Mouse (Mus musculus) CH12.LX (cell line): Measurements from ENCODE around the gene Cbwd1. TPM values are rescaled to one million over a fixed set of nuclear protein-coding genes. Genes with fewer than 3 reads are reported as not detected.
A peak's percentile ranks its signal among the peaks of the same experiment; 100 is the strongest.

Experiments
- DNase-seq: peaks from one replicate; pipeline ENCODE4 v3.0.0-alpha.2; 2013; ENCODE audit errors: extremely low read depth
- H3K27ac ChIP-seq: 2 replicates; pipeline ENCODE4 v1.5.1; 2012; ENCODE audit warnings: low read depth, mild to moderate bottlenecking, control low read depth, moderate library complexity; ENCODE audit not compliant: insufficient read depth
- H3K27me3 ChIP-seq: replicated peaks from 2 replicates; pipeline ENCODE3; 2012; ENCODE audit warnings: inconsistent platforms
- H3K36me3 ChIP-seq, 2 experiments: replicated peaks in 1 of 2; 2 replicates each; pipeline versions ENCODE3 to v1.6.1; 2012; ENCODE audit warnings: inconsistent platforms in 1 of 2, low read length in 1 of 2, mild to moderate bottlenecking in 1 of 2, mixed read lengths in 1 of 2, moderate library complexity in 1 of 2; ENCODE audit not compliant: control insufficient read depth in 1 of 2, insufficient read depth in 1 of 2
- H3K4me1 ChIP-seq, 2 experiments: 2 replicates each; pipeline ENCODE4 v1.6.1; 2012; ENCODE audit warnings: inconsistent platforms in 1 of 2, moderate library complexity in 1 of 2; ENCODE audit not compliant: insufficient read depth in 2 of 2, control insufficient read depth in 1 of 2
- H3K4me2 ChIP-seq: 2 replicates; pipeline ENCODE4 v1.6.1; 2012; ENCODE audit warnings: low read depth, mild to moderate bottlenecking, control low read depth; ENCODE audit not compliant: poor library complexity, insufficient read depth, severe bottlenecking
- H3K4me3 ChIP-seq, 3 experiments: fragments of 150-350 bp in 1 of 3; sonication (generic) in 1 of 3; replicated peaks in 1 of 3; 2 replicates each; pipeline versions ENCODE3 to v1.5.1; 2011 to 2012; ENCODE audit warnings: low read depth in 2 of 3, low read length in 2 of 3, mild to moderate bottlenecking in 2 of 3, moderate library complexity in 2 of 3, control low read depth in 1 of 3, improper control_type of control experiment in 1 of 3, inconsistent platforms in 1 of 3, mixed read lengths in 1 of 3; ENCODE audit not compliant: poor library complexity in 1 of 3
- H3K79me2 ChIP-seq: replicated peaks from 2 replicates; pipeline ENCODE4 v1.6.1; 2012; ENCODE audit warnings: mild to moderate bottlenecking, moderate library complexity; ENCODE audit not compliant: control insufficient read depth, poor library complexity, insufficient read depth, severe bottlenecking; ENCODE audit errors: extremely low read depth
- H3K9ac ChIP-seq: 2 replicates; pipeline ENCODE4 v1.6.1; 2012; ENCODE audit warnings: low read depth, mild to moderate bottlenecking, control low read depth, moderate library complexity; ENCODE audit not compliant: insufficient read depth
- H3K9me3 ChIP-seq: replicated peaks from 2 replicates; pipeline ENCODE3; 2012; ENCODE audit warnings: low read length, inconsistent platforms, mixed read lengths
- CHD1 ChIP-seq: IDR thresholded peaks from 2 replicates; pipeline ENCODE4 v1.6.1; 2012; ENCODE audit warnings: low read depth, low read length, improper control_type of control experiment, inconsistent platforms
- CTCF ChIP-seq, 2 experiments: IDR thresholded peaks in 1 of 2; conservative IDR thresholded peaks in 1 of 2; 2 replicates each; pipeline ENCODE4 v1.5.1; 2011 to 2012; ENCODE audit warnings: low read depth in 2 of 2, low read length in 2 of 2, improper control_type of control experiment in 1 of 2, inconsistent platforms in 1 of 2, mild to moderate bottlenecking in 1 of 2, moderate library complexity in 1 of 2
- EP300 ChIP-seq: IDR thresholded peaks from 2 replicates; pipeline ENCODE4 v1.6.1; 2011; ENCODE audit warnings: low read length, improper control_type of control experiment
- GABPA ChIP-seq: IDR thresholded peaks from 2 replicates; pipeline ENCODE4 v1.6.1; 2012; ENCODE audit warnings: low read depth, low read length, improper control_type of control experiment, inconsistent platforms; ENCODE audit not compliant: insufficient replicate concordance
- JUN ChIP-seq: IDR thresholded peaks from 2 replicates; pipeline ENCODE4 v1.6.1; 2011; ENCODE audit warnings: low read depth, mild to moderate bottlenecking, low read length, improper control_type of control experiment, moderate library complexity; ENCODE audit not compliant: insufficient read depth
- KAT2A ChIP-seq: IDR thresholded peaks from 2 replicates; pipeline ENCODE4 v1.6.1; 2012; ENCODE audit warnings: low read length, improper control_type of control experiment, inconsistent platforms; ENCODE audit not compliant: insufficient replicate concordance
- MAX ChIP-seq: IDR thresholded peaks from 2 replicates; pipeline ENCODE4 v1.6.1; 2011; ENCODE audit warnings: low read length, improper control_type of control experiment
- MXI1 ChIP-seq: IDR thresholded peaks from 2 replicates; pipeline ENCODE4 v1.6.1; 2011; ENCODE audit warnings: mild to moderate bottlenecking, low read depth, low read length, improper control_type of control experiment
- NRF1 ChIP-seq: IDR thresholded peaks from 2 replicates; pipeline ENCODE4 v1.6.1; 2014; ENCODE audit warnings: low read depth, mild to moderate bottlenecking, inconsistent platforms, low read length, improper control_type of control experiment, moderate library complexity
- PAX5 ChIP-seq: IDR thresholded peaks from 2 replicates; pipeline ENCODE4 v1.6.1; 2012; ENCODE audit warnings: low read length, inconsistent platforms, mixed read lengths
- POLR2AphosphoS2 ChIP-seq: IDR thresholded peaks from 2 replicates; pipeline ENCODE4 v1.6.1; 2011; ENCODE audit warnings: low read depth, low read length, improper control_type of control experiment
- UBTF ChIP-seq: IDR thresholded peaks from 2 replicates; pipeline ENCODE4 v1.6.1; 2012; ENCODE audit warnings: low read depth, mild to moderate bottlenecking, inconsistent platforms, low read length, improper control_type of control experiment, moderate library complexity
- ZC3H11A ChIP-seq: IDR thresholded peaks from 2 replicates; pipeline ENCODE4 v1.6.1; 2012; ENCODE audit warnings: low read depth, mild to moderate bottlenecking, inconsistent platforms, low read length, improper control_type of control experiment
- ZKSCAN1 ChIP-seq: IDR thresholded peaks from 2 replicates; pipeline ENCODE4 v1.6.1; 2012; ENCODE audit warnings: low read depth, inconsistent platforms, low read length, improper control_type of control experiment, borderline replicate concordance
- ZMIZ1 ChIP-seq: IDR thresholded peaks from 2 replicates; pipeline ENCODE4 v1.6.1; 2012; ENCODE audit warnings: low read depth, mild to moderate bottlenecking, inconsistent platforms, low read length, improper control_type of control experiment
- ZNF384 ChIP-seq: IDR thresholded peaks from 2 replicates; pipeline ENCODE4 v1.6.1; 2012; ENCODE audit warnings: low read depth, low read length, improper control_type of control experiment, inconsistent platforms
- dilution Hi-C: fragments of 300-500 bp; cut with MboI; formaldehyde crosslinking; loops from 2 replicates; pipeline ENCODE4 v1.14.3; 2020; ENCODE audit warnings: low sequenced_read_pairs; ENCODE audit not compliant: extremely low pct_unique_long_range_greater_than_20kb, extremely low pct_ligation_motif_present
- in situ Hi-C: fragments of 300-500 bp; cut with MboI; formaldehyde crosslinking; loops from 3 replicates; pipeline ENCODE4 v1.14.3; 2019; ENCODE audit warnings: low sequenced_read_pairs, low pct_ligation_motif_present, low pct_unique_long_range_greater_than_20kb, mixed read lengths
- polyA plus RNA-seq: library from polyadenylated mRNA; unstranded; fragments of >175 nt; gene quantifications from 2 replicates; pipeline ENCODE4 v1.2.1, GENCODE M21; 2012; ENCODE audit warnings: low read depth; ENCODE audit not compliant: insufficient read length
- total RNA-seq, 2 experiments: library from RNA; depleted of rRNA; stranded (reverse); fragments of 300-350 nt in 1 of 2; fragments of >200 nt in 1 of 2; gene quantifications; 2 replicates each; pipeline ENCODE4 v1.2.3; 2012 to 2014

Gene Cbwd1
- total and polyA plus RNA-seq, 3 experiments, result 21.6 to 50.9 (median 26.3) TPM

- TF ChIP-seq CHD1 (peak; percentile 62; the same call in 1 of the 2 replicates), CTCF (conservative IDR thresholded peaks at IDR 0.05 in 1 of 2, IDR thresholded peaks at IDR 0.05 in 1 of 2; ENCODE audit: low read depth in 2 of 2, low read length in 2 of 2) (peak; percentile 38 to 86; a peak in 3 of 4 replicates)
Measured at GRCm38 (mm10) chr19:24961172-24961962, at the start of gene Cbwd1 (continued).

- H3K27ac ChIP-seq, result no peak overlapping the region
- H3K9me3 ChIP-seq, result no peaks in the 10 kb centered on the region
- H3K36me3 ChIP-seq, result no peaks in the 10 kb centered on the region
- no peaks in the 10 kb centered on the region for H3K79me2 ChIP-seq
- no peaks in the 10 kb centered on the region for H3K27me3 ChIP-seq
- no peak for DNase-seq
- dilution Hi-C loops, result no loop called here
- H3K4me1 ChIP-seq, result peaks cover 5 to 40% of the 10 kb centered on the region in 2 experiments; a peak in 3 of 4 replicates
- no peak overlapping the region for H3K4me2 ChIP-seq
- in situ Hi-C loops, result no loop called here
- no peak overlapping the region for H3K9ac ChIP-seq
- no peak for TF ChIP-seq MXI1
- TF ChIP-seq UBTF, result no peak
- no peak overlapping the region for H3K4me3 ChIP-seq
Measured at GRCm38 (mm10) chr19:25008509-25008908, 47.1 kb upstream of the Cbwd1 start.

- TF ChIP-seq KAT2A, result no peak
- no peak for TF ChIP-seq ZC3H11A
- TF ChIP-seq GABPA, result no peak
- TF ChIP-seq MAX, result no peak
- TF ChIP-seq ZKSCAN1, result no peak
- TF ChIP-seq NRF1, result no peak
- TF ChIP-seq POLR2AphosphoS2, result no peak
- no peak for TF ChIP-seq EP300
- TF ChIP-seq JUN, result no peak
- no peak for TF ChIP-seq ZMIZ1
- no peak for TF ChIP-seq CTCF (conservative IDR thresholded peaks at IDR 0.05 in 1 of 2, IDR thresholded peaks at IDR 0.05 in 1 of 2; ENCODE audit: low read depth in 2 of 2, low read length in 2 of 2)
- no peak for TF ChIP-seq PAX5
- TF ChIP-seq ZNF384, result no peak
Measured at GRCm38 (mm10) chr19:25006686-25007085, 45.3 kb upstream of the Cbwd1 start.

More at GRCm38 (mm10) chr19:25006686-25007085, 45.3 kb upstream of the Cbwd1 start:
- Histone ChIP-seq H3K27ac (no peak overlapping the region), H3K27me3 (no peaks in the 10 kb centered on the region), H3K4me2 (peak overlapping the region; percentile 15; the same call in 1 of the 2 replicates), H3K9me3 (no peaks in the 10 kb centered on the region), H3K36me3 (no peaks in the 10 kb centered on the region), H3K79me2 (no peaks in the 10 kb centered on the region), H3K9ac (no peak overlapping the region), H3K4me3 (no peak overlapping the region), H3K4me1 (peaks cover 11 to 57% of the 10 kb centered on the region in 2 experiments)
- dilution Hi-C loops (no loop called here), in situ Hi-C loops (no loop called here)
- no peak for DNase-seq
